Mouse (Mus musculus) brain, adult 2 months (tissue): ENCODE results near the gene Phpt1.
A peak's percentile ranks its signal among the peaks of the same experiment; 100 is the strongest.

Source experiments
- DNase-seq: peaks from one replicate; pipeline ENCODE4 v3.0.0; 2011; ENCODE audit warnings: low read depth, low spot score

Gene Phpt1

DNA sequence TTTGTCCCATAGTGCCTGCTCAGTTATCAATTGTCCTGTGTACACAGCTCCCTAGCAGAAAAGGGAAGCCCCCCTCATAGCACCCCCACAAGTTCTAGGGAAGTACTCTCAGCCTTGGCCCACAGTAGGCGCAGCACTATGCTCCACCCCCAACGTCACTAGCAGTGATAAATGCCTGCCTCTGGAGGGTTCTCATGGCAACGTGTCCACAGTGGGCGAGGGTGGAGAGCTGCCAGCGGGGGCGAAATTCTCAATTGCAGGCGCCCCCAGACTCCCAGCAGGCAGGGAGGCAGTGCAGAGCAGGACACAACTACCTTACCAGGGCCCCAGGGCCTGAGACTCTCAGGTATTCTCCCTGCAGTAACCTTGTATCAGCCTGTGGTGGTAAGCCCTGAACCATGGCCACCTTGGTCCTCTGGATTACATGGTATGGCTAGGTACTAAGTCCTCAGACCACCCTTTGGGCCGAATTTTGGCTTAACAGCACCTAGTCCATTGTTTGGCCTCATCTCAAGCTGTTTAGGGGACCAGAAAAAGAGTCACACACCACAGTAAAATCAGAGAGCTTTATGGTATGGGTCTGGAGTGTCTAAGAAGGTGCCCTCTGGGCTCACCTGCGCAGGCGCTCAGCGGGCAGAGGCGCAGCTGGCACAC is 7.6 kb upstream of the Phpt1 start:
- peak; percentile 92 for DNase-seq

DNA sequence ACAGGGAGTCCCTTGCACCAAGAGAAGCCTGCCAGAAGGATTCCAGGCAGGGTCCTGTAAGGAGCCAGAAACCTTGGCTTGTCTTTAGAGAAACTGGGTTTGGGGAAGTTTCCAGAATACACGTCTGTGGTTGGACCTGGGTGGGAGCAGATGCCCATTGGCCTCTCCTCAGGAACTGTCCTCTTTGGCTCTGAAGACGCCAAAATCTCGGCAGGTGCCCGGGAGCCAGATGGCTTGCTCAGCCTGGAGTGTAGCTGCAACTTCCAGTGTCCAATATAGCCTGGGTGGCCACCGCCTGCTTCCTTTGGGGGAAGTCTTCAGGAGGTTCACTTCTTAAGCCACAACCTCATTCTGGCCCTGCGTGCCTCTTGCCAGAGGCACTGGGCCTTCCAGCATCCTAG is 6.9 kb upstream of the Phpt1 start:
- DNase-seq: peak; percentile 97

GRCm38 (mm10) chr2:25581294-25581864 is 6.4 kb upstream of the Phpt1 start, which contains the start of gene Ajm1:
TSS of gene Ajm1 (minus strand) at chr2:25581757.
- DNase-seq: peak; percentile 93

DNA sequence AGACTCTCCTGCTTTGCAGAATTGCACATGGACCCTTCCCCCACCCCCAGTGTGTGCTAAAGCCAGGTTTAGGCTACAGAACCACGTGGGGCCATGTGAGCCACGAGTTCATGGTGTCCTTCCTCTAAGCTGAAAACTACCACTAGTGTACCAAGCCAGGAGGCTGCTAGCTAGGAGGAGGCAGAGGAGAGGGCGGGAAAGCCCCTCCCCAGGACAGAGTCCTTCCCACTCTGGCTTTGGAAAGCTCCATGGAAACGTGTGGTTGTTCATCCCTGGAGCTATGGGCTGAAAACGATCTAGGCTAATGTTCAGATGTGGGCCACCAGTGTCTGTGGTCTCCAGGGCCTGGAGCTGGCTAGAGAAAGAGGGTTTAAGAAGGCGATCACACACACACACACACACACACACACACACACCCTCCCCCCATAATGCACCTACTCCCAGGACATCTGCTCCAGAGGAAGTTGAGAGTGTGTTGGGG is 5.6 kb upstream of the Phpt1 start:
- DNase-seq: peak; percentile 73

DNA sequence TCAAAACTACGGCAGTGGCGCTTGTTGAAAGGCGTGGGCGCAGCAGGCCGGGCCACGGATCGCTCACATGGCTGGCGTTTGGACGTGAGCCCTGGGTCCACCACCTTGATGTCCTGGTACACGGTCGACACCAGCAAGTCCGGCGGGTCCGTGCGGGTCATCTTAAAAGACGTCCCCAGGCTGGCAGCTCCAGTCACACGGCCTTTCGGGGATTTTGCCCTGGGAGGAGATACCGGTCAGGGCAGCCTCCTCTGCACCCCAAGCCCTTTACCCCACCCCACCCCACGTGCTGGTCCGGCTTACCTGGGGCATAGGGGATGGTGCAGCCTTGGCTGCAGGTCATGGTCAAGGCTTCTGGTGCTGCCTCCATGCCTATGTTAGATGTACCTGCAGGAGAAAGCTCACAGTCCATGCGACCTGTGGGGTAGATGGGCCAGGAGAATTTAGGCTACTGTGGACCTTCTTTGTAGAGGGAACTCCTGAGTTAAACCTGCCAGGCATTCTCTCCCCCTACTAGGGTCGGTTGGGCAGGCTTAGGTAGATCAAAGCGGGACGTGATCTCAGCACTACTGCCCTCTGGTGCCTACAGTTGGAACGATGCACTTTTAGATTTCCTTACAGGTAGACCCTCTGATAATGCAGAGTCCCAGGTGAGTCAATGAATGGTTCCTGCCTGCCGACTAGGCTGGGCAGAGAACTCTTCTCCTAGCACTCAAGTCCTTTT is 4.9 kb upstream of the Phpt1 start:
- DNase-seq: peak; percentile 92

GRCm38 (mm10) chr2:25578796-25579736 is 4.0 kb upstream of the Phpt1 start:
- no peak for DNase-seq

GRCm38 (mm10) chr2:25577951-25578795 is 3.1 kb upstream of the Phpt1 start:
- no peak for DNase-seq

DNA sequence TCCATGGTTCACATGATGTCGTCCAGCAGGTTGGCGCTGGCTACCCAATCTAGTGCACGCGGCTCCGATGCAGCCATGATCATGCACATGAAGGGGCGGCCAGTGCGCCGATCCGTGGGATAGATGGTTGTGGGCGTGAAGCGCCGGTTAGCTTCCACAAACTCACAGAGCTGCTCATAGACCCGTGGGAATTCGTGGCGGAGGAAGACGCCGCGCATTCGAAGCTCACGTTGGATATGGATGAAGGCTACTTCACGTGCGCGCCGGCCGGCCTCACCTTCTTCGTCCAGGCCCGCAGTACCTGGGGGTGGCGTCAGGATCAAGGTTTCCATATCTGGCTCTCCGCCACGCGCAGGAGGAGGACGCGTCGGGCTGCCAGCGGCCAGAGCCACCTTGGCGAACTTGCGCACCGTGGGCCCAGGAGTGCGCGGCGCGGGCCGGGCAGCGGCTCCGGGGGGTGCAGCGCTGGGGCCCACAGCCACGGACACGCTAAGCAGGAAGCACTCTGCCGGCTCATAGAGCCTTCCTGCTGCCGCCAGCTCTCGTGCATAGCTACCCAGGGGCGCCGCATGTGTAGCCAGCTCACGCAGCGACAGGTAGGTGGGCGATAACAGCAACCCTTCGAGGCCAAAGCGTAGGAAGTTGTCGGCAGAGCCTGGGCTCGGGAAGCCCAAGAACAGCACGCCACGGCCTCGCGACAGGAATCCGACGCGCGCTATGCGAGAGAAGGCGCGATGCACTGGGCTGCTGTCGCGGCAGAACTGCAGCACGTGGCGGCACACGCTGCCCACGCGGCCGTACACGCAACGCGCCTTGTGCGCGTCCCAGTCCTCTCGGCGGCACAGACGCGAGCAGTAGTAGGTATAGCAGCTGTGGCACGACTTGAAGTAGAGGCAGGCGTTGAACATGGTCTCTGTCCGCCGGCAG is 2.2 kb upstream of the Phpt1 start:
- peak; percentile 66 for DNase-seq

GRCm38 (mm10) chr2:25576028-25576850 is 1.2 kb upstream of the Phpt1 start:
- peak; percentile 85 for DNase-seq

DNA sequence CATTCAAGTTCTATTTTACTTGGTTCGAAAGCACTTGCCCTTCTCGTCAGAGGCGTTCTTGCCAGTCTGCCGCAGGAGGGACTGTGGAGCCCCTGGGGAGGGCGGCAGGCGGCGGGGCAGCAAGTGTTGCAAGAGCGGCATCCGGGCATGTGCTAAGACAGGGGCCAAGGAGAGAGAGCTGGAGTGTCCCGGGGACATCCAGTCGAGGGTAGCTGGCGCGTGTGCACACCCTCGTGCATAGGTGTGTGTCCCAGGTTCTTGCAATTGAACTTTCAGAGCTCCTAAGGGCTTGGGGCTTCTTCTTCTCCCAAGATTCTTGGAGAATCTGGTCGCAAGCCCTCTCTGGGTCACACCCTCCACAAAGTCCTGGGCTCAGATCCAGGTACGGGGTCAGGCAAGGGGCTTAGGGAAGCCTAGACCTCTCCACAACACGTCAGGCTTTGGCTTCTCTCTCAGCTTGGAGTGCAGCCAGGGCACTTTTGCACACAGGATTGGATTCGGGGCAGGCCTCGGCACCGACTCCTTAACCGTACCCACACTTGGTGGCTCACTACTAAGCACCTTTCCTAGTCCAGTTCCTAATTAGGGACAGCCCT is 506 bp upstream of the Phpt1 start:
- peak; percentile 31 for DNase-seq

DNA sequence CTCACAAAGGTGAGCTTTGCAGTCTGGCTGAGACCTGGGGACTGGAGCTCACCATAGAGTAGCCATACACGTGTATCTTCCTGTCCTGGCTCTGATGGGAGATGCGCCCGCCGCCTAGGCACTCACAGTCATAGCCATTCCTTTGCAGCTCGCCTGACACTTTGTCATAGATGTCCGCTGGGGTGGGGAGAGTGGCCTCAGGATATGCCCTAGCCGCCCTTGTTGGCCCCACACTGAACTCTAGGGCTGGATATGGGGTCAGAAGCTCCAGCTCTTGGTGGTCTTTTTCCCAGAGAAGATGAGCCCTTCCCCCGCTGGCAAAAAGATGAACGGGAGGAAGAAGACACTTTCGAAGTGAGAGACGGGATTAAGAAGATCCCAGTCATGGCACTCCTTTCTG is 888 bp downstream of the Phpt1 start:
- DNase-seq: no peak

- DNase-seq: no peak
Measured at GRCm38 (mm10) chr2:25573068-25573467, 2.0 kb downstream of the Phpt1 start.

DNA sequence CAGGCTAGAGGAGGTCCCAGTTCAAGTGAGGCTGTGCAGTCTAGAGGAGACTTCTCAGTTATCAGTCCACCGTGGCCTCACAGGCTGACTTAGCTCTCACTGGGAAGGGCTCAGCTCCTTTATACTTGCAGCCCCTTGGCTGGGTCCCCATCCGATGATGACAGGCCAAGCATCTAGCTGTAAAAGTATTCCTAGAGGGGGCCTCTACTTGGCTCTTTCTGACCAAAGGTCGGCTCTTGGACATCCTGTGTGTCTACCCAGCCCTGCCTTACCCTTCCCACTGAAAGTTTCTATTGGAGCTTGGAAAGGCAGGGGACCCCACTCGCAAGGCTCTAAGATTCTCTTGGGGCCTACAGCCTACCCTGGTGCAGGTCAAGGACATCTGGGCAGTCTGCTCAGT is 3.8 kb downstream of the Phpt1 start:
- DNase-seq: no peak

DNA sequence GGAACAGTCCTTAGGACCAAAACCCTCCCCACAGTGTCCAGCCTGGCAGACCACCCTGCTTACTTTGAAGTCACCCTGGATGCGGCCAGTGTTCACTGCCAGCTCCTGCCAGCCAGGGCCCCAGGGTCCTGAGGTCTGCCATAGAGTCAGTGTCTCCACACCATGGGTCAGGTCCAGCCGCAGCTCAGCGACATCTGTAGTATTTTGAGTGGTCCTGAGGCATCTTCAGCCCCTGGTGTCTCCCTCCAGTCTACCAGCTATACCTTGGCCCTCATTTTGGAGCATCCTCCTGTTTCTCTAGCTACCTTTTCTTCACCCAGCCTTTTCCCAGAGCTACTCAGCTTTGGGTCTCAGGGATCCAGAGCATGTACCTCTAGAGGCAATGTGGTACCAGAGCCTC is 5.7 kb downstream of the Phpt1 start:
- no peak for DNase-seq

- no peak for DNase-seq
Measured at GRCm38 (mm10) chr2:25568473-25569019, 6.5 kb downstream of the Phpt1 start.

DNA sequence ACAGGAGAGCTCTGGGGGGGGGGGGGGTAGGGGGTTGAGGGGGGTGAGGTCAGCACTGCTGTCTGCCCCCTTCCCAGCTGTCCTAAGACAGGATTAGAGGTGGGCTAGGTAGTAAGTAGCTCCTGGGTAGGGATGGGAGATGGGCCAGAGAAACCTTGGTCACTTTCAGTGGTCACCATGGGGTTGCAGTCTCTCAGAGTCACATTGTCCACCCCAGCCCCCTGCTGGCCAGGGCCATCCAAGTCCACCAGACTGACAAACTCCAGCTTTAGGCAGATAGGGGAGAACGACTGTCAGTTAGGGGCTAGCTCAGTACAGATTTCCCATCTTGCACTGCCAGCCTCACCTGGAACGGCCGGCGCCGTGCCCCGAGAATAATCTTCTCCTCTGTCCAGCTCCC is 8.5 kb downstream of the Phpt1 start:
- DNase-seq: no peak

DNA sequence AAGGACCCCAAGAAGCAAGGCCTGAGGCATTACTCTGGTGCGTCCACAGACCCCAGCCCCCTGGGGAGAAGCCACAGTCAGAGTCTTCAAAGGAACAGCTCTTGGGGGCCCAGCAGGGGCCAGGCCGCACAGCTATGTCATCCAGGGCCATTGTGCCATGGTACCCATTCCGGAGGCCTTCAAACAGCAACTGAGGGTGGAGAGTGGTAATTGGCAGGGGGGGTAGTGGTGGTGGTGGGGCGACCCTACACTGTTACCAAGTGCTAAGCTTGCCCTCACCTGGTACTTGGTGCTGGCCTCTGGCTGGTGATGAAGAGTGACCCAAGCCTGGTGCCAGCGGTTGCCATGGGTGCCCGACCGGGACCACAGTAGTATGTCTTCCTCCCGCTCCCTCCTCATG is 9.3 kb downstream of the Phpt1 start:
- no peak for DNase-seq

- DNase-seq: peak; percentile 91
Measured at GRCm38 (mm10) chr2:25561946-25562345, 13.1 kb downstream of the Phpt1 start.
